Mouse (Mus musculus) thymus, postnatal 10 days (tissue): Measurements from ENCODE around the gene Olfr641.

Experiments
- DNase-seq, 2 experiments: peaks; one replicate each; pipeline ENCODE4 v3.0.0; 2021; ENCODE audit warnings: low spot score in 2 of 2

Gene Olfr641

GRCm38 (mm10) chr7:104035145-104035544 is at the start of gene Olfr641:
Olfr641 (plus strand) TSS chr7:104035445.
- no peak for DNase-seq

- no peak for DNase-seq
These were observed 36.8 kb upstream of the Olfr641 start, which contains the start of gene Olfr638 for GRCm38 (mm10) chr7:103998446-103998845. Olfr638 (plus strand) TSS chr7:103998746.

GRCm38 (mm10) chr7:103999124-103999523 is 36.1 kb upstream of the Olfr641 start:
- no peak for DNase-seq

- no peak for DNase-seq
These were observed 18.0 kb upstream of the Olfr641 start, which contains the start of gene Olfr639 for GRCm38 (mm10) chr7:104017203-104017602. Olfr639 (minus strand) TSS chr7:104017303.

GRCm38 (mm10) chr7:104018953-104019352 is 16.3 kb upstream of the Olfr641 start:
- no peak for DNase-seq

- DNase-seq = no peak
These were observed 13.6 kb upstream of the Olfr641 start for GRCm38 (mm10) chr7:104021651-104022050.

GRCm38 (mm10) chr7:104025473-104025872 is 9.8 kb upstream of the Olfr641 start, which contains the start of gene Olfr640:
Olfr640 (minus strand) TSS chr7:104025573.
- no peak for DNase-seq

- DNase-seq = no peak
These were observed 8.3 kb upstream of the Olfr641 start for GRCm38 (mm10) chr7:104026978-104027377.

- no peak for DNase-seq
These were observed 15.5 kb downstream of the Olfr641 start for GRCm38 (mm10) chr7:104050745-104051144.

GRCm38 (mm10) chr7:104052566-104052965 is 17.3 kb downstream of the Olfr641 start, which contains the start of gene Olfr642:
Olfr642 (minus strand) TSS chr7:104052666.
- DNase-seq = no peak

- no peak for DNase-seq
These were observed 24.0 kb downstream of the Olfr641 start for GRCm38 (mm10) chr7:104059215-104059614.

- no peak for DNase-seq
These were observed 26.1 kb downstream of the Olfr641 start, which contains the start of gene 4930516K23Rik for GRCm38 (mm10) chr7:104061345-104061744. 4930516K23Rik (minus strand) TSS chr7:104061445.

GRCm38 (mm10) chr7:104071769-104072168 is 36.5 kb downstream of the Olfr641 start, which contains the start of gene Olfr644:
Olfr644 (minus strand) TSS chr7:104071869.
- DNase-seq = no peak

GRCm38 (mm10) chr7:104085365-104085764 is 50.1 kb downstream of the Olfr641 start, which contains the start of gene Olfr645:
Olfr645 (minus strand) TSS chr7:104085465.
- DNase-seq = no peak
